Mouse (Mus musculus) spleen, postnatal 10 days (tissue): Measurements from ENCODE around the gene Haus2.
"Not testable (repeated sequence)": the region's sequence is repeated elsewhere in the genome, so short reads cannot be mapped to it uniquely, and the experiment has no call there.

ENCODE experiments used
- DNase-seq, 2 experiments: peaks; one replicate each; pipeline ENCODE4 v3.0.0; 2021 to 2022; ENCODE audit warnings: low spot score in 2 of 2

The Haus2 gene

GRCm38 (mm10) chr2:120608830-120609723 lies at the start of gene Haus2, which contains the start of gene Lrrc57:
Gene Haus2, plus strand, starts transcription at chr2:120609383.
Gene Lrrc57, minus strand, starts transcription at chr2:120609520.
- DNase-seq: peak; percentile 92 to 95

GRCm38 (mm10) chr2:120561524-120561923 lies 47.7 kb upstream of the Haus2 start:
- no peak for DNase-seq

- DNase-seq: no peak
These were observed 46.3 kb upstream of the Haus2 start for GRCm38 (mm10) chr2:120562859-120563234.

GRCm38 (mm10) chr2:120563235-120563990 lies 45.8 kb upstream of the Haus2 start, which contains the start of gene Zfp106:
Gene Zfp106, minus strand, starts transcription at chr2:120563843.
- peak; percentile 81 to 90 for DNase-seq

DNA sequence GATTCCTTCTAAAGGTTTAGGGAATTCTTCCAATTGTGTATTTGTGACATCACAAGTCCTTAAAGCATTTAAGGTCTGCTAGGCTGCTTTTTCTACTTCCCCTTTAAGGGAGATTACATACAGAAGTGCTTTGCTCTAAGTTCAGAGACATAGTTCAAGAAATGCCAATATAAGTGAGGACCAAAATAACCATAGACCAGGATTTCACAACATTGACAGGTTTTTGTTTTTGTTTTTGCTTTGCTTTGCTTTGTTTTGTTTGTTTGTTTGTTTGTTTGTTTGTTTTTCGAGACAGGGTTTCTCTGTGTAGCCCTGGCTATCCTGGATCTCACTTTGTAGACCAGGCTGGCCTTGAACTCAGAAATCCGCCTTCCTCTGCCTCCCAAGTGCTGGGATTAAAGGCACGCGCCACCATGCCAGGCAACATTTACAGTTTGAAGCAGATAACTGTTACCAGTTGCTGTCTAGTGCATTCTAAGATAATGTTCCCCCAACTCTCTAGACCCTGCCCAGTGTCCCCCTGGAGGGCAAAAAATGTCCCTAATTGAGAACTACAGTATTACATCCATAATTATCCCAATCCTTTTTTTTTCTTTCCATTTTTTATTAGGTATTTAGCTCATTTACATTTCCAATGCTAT lies 44.5 kb upstream of the Haus2 start:
- not testable (repeated sequence) for DNase-seq

- no peak for DNase-seq
These were observed 43.8 kb upstream of the Haus2 start for GRCm38 (mm10) chr2:120565363-120565762.

- peak; percentile 88 to 91 for DNase-seq
These were observed 42.0 kb upstream of the Haus2 start, which contains the start of gene Snap23 for GRCm38 (mm10) chr2:120566886-120567797. Gene Snap23, plus strand, starts transcription at chr2:120567671.

DNA sequence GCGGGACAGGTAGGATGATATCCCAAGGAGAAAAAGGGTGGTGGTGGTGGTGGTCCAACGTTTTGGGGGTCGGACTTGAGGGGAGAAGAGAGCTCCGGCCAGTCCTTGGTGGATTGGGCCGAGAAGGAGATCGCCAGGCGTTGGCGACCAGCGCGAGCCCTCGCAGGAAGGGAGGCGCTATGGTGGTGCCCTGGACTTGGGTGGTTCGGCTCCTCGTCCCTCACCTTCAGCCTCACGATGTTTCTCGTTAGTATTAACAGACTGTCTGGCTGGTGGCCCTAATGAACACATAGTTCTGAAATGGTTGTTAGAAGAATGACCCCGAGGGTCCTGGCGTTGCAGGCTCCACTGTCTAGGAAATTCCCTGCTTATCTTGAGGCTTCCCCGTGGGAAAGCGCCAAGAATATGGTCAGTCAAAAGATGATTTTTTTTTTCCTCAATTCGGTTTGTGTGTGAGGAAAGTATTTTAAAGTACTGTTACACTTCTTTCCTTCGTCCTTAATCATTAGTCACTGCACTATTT lies 41.3 kb upstream of the Haus2 start:
- DNase-seq: no peak

DNA sequence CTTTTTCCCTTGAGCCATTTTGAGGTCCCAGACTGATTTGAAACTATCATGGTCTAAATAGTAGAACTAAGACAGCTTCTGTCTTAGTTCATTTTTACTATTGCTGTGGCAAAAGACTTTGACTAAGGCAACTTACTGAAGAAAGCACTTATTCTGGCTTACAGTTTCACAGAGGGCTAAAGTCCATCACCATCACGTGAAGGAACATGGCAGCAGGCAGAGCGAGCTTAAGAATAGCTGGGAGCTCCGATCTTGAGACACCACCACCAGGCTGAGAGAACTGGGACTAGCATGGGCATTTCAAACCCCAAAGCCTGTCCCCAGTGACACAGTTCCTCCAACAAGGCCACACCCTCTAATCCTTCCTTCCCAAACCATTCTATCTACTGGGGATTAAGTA lies 38.1 kb upstream of the Haus2 start:
- DNase-seq: no peak

DNA sequence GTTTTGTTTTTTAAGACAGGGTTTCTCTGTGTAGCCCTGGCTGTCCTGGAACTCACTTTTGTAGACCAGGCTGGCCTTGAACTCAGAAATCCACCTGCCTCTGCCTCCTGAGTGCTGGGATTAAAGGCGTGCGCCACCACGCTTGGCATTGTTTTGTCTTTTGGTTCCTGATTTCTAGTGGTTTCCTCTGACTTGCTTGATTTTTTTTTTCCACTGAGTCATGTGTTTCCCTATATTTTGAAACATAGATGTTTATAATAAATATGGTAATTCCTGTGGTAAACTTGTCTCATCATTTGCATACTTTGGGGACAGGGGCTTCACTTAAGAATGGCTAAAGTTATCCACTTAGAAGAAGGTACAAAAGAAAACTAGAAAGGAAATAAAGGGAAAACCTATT lies 37.0 kb upstream of the Haus2 start:
- not testable (repeated sequence) for DNase-seq

- DNase-seq: no peak
These were observed 34.1 kb upstream of the Haus2 start for GRCm38 (mm10) chr2:120575121-120575520.

- DNase-seq: no peak
These were observed 33.2 kb upstream of the Haus2 start for GRCm38 (mm10) chr2:120575978-120576377.

- no peak for DNase-seq
These were observed 31.4 kb upstream of the Haus2 start for GRCm38 (mm10) chr2:120577799-120578198.

DNA sequence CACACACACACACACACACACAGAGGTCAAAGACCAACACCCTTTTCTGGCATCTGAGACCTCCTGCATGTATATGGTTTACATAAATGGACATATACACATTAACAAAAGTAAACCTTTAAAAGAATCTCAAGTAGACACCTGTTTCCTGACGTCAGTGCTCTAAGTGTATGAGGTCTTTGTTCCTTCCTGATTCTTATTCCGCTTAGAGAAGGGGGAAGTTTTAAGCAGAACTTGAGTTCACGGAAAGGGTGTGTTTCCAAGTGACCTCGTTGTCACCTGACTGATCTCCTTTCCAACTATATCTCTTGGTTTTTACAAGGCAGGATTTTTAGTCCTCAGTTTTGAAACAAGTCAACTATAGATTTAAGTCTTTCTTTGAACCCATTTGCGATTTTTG lies 30.9 kb upstream of the Haus2 start:
- no peak for DNase-seq

GRCm38 (mm10) chr2:120589759-120590158 lies 19.4 kb upstream of the Haus2 start:
- no peak for DNase-seq

- no peak for DNase-seq
These were observed 17.0 kb upstream of the Haus2 start for GRCm38 (mm10) chr2:120592227-120592626.

GRCm38 (mm10) chr2:120597734-120598133 lies 11.4 kb upstream of the Haus2 start:
- DNase-seq: no peak

- DNase-seq: no peak
These were observed 9.7 kb upstream of the Haus2 start for GRCm38 (mm10) chr2:120599506-120599905.

DNA sequence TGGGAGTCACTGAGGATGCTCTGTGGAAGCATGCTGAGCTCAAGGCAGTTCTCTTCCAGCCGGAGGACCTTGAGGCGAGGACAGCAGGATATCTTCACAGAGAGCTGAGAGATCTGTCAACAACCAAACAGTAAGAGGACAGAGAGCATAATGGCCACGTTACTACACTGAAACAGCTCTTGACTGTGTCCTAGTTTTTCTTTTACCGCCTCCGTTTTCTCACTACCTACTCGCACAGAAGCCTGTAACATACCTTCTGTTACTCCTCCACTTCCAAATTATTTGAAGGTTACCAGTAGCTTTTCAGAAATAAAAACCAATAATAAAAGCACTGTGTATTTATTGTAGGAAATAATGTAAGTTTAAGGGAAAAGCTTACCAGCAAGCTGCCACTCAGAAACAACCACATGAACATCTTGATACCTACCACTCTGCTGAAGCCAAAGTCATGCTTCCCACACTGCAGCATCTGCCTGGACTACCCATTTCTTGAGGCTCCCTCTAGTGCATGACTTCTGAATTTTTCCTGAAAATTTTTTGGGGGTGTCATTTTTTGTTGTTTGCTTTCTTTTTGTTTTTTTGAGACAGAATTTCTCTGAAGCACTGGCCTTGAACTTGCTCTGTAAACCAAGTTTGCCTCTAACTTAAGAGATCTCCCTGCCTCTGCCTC lies 3.0 kb upstream of the Haus2 start:
- no peak for DNase-seq
